Mouse (Mus musculus): Measurements from ENCODE around the gene 1700088E04Rik.

Gene 1700088E04Rik

GRCm38 (mm10) chr15:79140866-79141565 is at the start of gene 1700088E04Rik, which contains the start of gene Polr2f:
Gene 1700088E04Rik (minus strand): TSS chr15:79141253.
Gene Polr2f (plus strand): TSS chr15:79141009.
- peak; percentile 92 to 93 for DNase-seq (ENCODE audit: low spot score in 2 of 2)

GRCm38 (mm10) chr15:79187819-79188218 is 46.8 kb upstream of the 1700088E04Rik start:
- no peak for DNase-seq (ENCODE audit: low spot score in 2 of 2)

DNA sequence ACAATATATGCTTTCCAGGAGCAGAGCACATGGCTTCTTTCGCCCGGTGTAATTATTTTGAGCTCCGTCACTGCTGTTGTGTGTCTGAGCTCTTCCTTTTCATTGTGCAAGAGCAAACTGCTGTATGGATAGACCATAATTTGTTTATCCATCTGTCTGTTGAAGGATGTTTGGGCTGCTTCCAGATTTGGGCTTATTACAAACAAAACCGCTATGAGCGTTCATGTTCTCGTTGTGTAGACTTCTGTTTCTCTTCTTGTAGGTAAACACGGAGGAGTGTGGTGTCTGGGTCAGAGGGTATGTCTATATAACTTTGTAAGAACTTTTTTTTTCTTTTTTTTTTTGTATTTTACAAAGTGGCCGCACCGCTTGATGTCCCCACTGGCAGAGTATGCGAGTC is 44.2 kb upstream of the 1700088E04Rik start:
- no peak for DNase-seq (ENCODE audit: low spot score in 2 of 2)

- no peak for DNase-seq (ENCODE audit: low spot score in 2 of 2)
These were observed 35.9 kb upstream of the 1700088E04Rik start for GRCm38 (mm10) chr15:79176905-79177304.

DNA sequence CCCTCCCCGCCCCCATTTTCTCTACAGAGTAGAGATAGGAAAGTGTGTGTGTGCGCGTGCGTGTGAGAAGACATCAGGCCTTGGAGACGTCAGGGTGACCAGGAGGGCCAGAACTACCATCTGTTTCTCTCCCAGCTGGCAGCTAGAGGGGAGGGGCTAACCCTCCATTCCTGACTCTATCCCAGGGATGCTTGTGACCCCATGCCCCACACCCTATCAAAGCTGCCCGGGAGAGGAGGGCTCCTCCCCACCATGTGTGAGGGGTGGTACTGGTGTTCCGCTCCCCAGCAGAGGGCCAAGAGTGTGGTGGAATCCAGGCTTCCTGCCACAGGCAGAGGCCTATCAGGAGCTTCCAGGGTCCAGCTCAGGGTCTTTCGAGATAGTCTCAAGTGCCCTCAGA is 25.7 kb upstream of the 1700088E04Rik start:
- DNase-seq (ENCODE audit: low spot score in 2 of 2) = no peak

DNA sequence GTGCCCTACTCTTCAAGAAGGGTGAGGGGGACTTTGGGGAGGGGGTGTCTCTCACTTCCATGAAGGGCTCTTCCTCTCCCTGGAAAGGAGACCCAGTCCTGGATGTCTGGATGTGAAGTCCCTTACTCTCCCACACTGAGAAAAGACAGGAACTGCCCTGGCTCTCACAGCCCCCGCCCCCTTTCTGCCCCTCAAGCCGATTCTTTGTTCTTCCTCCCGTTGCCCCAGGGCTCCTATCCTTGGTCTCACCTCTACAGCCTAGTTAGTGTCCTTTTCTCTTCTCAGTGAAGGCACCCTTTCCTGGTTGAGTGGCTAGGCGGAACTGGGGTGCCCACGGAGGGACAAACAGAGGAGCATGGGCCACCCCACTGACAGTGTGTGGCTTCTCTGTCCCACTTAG is 24.1 kb upstream of the 1700088E04Rik start, which contains the start of gene Sox10:
Gene Sox10 (minus strand): TSS at position 101 of the 400 bp plus-strand sequence.
- DNase-seq (ENCODE audit: low spot score in 2 of 2) = no peak

DNA sequence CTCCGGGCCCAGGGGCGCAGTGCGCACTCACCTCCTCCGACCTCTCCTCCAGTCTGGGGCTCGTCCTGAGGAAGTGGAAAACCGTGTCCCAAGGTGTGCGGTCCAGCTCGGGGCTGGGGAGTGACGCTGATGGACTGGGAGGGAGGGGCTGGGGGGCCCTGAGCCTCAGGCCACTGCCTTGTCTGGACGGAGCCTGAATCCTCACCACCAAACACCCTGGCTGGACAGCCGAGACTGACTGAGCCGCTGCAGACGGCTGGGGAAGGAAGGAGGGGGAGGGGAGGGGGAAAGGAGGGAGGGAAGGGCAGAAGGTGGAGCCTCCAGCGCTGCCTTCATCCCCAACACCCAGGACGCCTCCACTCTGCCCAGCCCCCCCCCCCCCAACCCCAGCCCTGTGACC is 23.2 kb upstream of the 1700088E04Rik start:
- DNase-seq (ENCODE audit: low spot score in 2 of 2) = no peak

GRCm38 (mm10) chr15:79162822-79163221 is 21.8 kb upstream of the 1700088E04Rik start:
- DNase-seq (ENCODE audit: low spot score in 2 of 2) = no peak

- no peak for DNase-seq (ENCODE audit: low spot score in 2 of 2)
These were observed 21.2 kb upstream of the 1700088E04Rik start for GRCm38 (mm10) chr15:79162301-79162700.

- DNase-seq (ENCODE audit: low spot score in 2 of 2) = no peak
These were observed 14.5 kb upstream of the 1700088E04Rik start for GRCm38 (mm10) chr15:79155572-79155971.

GRCm38 (mm10) chr15:79152709-79153108 is 11.7 kb upstream of the 1700088E04Rik start:
- DNase-seq (ENCODE audit: low spot score in 2 of 2) = no peak

DNA sequence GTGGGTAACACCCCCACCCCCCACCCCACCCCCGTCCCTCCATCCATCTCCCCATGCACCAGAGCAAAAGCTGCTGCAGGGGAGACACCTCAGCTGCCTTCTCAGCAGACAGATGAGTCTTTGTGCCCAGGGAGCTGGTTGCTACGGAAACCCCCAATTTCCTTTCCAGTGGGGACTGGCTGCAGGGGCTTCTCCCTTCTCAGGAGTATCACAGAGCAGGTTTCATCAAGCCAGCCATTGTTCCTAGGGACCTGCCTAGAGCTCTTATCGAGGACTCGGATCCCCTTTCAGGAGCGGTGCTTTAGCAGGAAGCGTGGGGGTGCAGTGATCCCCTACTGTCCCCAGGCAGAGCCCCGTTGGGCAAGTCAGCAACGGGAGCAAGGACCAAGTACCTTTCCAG is 10.8 kb upstream of the 1700088E04Rik start:
- DNase-seq (ENCODE audit: low spot score in 2 of 2) = no peak

DNA sequence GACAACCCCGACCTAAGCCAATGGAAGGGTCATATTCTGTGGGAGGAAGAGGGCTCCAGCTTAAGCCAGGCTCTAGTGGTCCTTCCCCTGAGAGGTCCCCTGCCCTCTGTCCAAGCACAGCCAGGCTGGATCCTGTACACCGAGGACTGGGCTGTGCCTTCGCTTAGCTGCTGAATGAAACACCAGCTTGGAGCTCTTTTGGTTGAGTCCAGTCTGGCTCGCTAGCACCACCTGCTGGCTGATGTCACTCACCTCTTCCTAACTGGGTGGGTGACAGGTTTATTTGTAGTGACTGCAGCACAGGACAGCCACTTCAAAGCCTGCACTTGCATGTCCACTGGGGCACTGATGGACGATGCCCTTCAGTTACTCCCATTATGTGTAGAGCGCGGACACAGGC is 7.5 kb upstream of the 1700088E04Rik start:
- DNase-seq (ENCODE audit: low spot score in 2 of 2) = peak in 1 of 2 experiments; percentile 71

DNA sequence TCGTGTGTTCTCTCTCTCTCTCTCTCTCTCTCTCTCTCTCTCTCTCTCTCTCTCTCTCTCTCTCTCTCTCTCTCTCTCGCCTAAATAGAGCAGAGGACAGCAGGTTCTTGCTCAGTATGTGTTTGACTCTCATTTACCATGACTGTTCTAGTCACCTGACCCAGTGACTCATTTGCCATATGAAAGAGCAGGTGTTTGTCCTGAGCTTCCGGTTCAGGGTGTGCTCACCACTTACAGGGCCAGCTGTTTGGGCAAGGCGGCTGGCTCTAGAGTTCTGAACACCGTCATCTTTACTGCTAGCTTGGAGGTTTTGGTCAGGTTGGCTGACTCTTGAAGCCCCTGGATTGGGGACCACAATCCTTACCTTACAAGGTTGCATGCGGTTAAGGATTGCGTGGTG is 4.5 kb upstream of the 1700088E04Rik start:
- DNase-seq (ENCODE audit: low spot score in 2 of 2) = no peak

- DNase-seq (ENCODE audit: low spot score in 2 of 2) = no peak
These were observed 3.0 kb upstream of the 1700088E04Rik start for GRCm38 (mm10) chr15:79144021-79144420.

DNA sequence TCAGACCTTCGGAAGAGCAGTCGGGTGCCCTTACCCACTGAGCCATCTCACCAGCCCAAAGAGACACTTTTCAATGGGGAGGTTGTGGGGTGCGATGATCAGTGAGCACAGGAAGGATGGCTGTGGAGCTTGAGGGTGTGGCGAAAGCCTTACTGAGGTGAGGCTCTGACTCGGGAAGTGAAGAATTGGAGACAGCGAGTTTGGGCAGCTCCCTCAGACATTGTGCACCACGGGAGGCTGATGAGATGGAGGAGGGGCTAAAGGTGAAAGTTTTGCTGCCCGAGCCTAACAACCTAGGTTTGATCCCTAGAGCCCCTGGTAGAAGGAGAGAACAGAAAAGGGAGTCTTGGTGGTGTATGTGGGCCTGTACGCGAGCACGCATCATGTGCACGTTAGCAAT is 2.3 kb upstream of the 1700088E04Rik start:
- no peak for DNase-seq (ENCODE audit: low spot score in 2 of 2)

DNA sequence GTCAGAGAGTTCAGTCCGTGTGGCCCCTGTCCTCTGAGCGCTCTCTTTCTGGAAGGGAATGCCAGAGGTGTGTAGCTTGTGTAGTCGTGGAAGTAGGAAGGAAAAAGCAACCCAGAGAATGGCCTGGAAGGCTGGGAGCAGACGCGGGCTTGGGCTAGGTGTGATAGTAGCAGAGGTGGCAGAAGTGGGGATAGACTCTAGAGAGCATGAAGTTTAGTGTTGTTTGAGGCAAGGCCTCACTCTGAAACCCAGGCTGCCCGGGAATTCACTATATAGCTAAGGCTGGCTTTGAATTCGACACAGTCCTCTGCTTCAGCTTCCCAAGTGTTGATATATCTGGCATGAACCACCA is 489 bp upstream of the 1700088E04Rik start:
- DNase-seq (ENCODE audit: low spot score in 2 of 2) = no peak

- no peak for DNase-seq (ENCODE audit: low spot score in 2 of 2)
These were observed 1.4 kb downstream of the 1700088E04Rik start for GRCm38 (mm10) chr15:79139640-79140039.

DNA sequence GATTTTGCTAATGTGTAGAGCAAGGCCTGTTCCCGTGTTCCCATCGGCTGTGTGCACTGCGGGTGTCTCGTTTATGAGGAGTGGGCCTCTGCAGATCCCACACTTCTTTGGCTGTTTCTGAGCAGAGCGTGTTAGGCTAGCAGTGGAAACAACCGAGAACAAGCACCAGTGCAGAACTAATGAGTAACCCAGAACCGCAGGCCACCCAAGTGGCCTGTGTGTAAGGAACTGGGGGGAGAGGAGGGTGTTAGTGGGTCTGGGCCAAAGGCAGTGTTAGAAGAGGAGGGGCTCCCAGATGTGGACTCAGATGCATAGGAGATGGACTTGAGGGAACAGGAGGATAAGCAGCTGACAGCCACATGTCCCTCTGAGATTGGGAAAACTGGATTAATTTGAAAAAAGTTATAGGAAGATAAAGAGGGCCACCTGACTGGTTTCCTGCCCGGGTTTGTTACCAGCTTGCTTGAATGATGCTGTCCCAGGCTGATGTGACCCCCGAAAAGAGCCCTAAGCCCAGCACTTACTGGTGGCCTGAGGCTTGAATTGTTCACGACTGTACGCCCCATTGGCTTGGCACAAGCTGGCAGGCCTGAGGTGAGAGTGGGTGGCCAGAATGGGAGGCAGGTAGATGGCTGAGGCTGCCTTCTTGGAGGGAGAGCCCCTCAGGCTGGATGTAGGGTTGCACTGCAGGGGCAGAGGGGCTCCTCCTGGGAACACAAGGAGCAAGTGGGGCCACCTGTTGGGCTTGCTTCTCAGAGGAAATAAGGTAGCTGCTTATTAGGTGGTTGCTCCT is 5.1 kb downstream of the 1700088E04Rik start:
- no peak for DNase-seq (ENCODE audit: low spot score in 2 of 2)

- no peak for DNase-seq (ENCODE audit: low spot score in 2 of 2)
These were observed 5.7 kb downstream of the 1700088E04Rik start for GRCm38 (mm10) chr15:79135332-79135731.

GRCm38 (mm10) chr15:79134496-79135270 is 6.4 kb downstream of the 1700088E04Rik start:
- DNase-seq (ENCODE audit: low spot score in 2 of 2) = no peak

GRCm38 (mm10) chr15:79133191-79133661 is 7.8 kb downstream of the 1700088E04Rik start:
- DNase-seq (ENCODE audit: low spot score in 2 of 2) = no peak
